Mouse (Mus musculus) spleen, adult 2 months (tissue): Measurements from ENCODE around the gene Alg5.
A peak's percentile ranks its signal among the peaks of the same experiment; 100 is the strongest.

ENCODE experiments used
- CTCF ChIP-seq: fragments of 200-500 bp; IDR thresholded peaks from 2 replicates; pipeline ENCODE4 v1.5.1; 2011; ENCODE audit warnings: mild to moderate bottlenecking, inconsistent platforms; ENCODE audit not compliant: insufficient read depth, insufficient read length, insufficient replicate concordance; ENCODE audit errors: extremely low read depth
- POLR2A ChIP-seq: fragments of 200-500 bp; IDR thresholded peaks from 2 replicates; pipeline ENCODE4 v1.6.1; 2011; ENCODE audit warnings: low read depth, low read length, inconsistent platforms

DNA sequence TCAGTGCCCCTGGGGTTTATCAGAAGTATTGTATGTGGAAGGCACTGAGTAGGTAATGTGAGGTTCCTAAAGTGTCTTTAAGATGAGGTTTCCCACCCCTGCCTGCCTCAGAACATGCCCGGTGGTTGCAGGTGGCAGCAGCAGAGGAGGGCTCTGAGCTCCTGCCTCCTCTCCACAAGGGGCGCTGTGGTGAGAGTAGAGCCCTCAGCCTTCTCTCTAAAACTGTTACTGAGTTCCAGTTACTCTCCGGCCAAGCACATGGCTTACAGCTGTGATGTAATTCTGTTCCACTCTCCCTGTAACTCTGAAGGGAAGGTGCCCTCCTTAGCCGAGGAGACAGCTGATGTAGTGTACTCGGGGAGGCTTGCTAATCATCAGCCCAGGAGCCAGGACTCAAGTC is 10.5 kb downstream of the Alg5 start:
- TF ChIP-seq CTCF (peak; percentile 38; the same call in 1 of the 2 replicates), POLR2A (no peak)
